Mouse (Mus musculus): ENCODE results near the gene Gpc6. TPM values are rescaled to one million over a fixed set of nuclear protein-coding genes. Genes with fewer than 3 reads are reported as not detected.

Gpc6 gene
- polyA plus RNA-seq, 1 experiment from 2014 or later: 31.8 TPM

GRCm38 (mm10) chr14:117904300-117904699 lies 979.2 kb downstream of the Gpc6 start:
- WGBS: 61% methylated on average over 9 of the region's 9 CpGs

DNA sequence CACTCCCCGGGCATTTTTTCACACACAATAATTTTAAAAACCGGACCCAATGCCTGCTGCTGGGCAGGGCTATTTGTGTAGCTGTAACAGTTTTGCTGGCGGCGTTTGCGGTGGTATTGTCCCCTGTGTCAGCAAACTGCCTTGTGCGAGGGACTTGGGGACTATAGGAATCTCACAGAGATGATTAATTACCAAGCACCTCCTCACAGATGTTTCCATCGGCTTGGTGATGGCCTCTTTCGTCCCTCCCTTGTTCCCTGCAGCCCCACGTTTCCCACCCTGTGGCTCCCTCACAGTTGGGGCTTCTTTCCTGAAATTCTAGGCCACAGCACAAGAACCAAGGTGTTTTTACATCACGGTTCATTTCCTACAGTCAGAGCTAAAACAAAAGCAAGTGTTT lies 980.6 kb downstream of the Gpc6 start:
- Histone ChIP-seq H3K9me3 (no peaks in the 10 kb centered on the region), H3K36me3 (no peaks in the 10 kb centered on the region), H3K27me3 (ENCODE audit: insufficient read depth, poor library complexity, severe bottlenecking) (peaks cover 60% of the 10 kb centered on the region), H3K4me3 (no peak overlapping the region; the same call in 1 of the 2 replicates), H3K4me1 (peaks cover 31% of the 10 kb centered on the region; the same call in 1 of the 2 replicates), H3K27ac (no peak overlapping the region)
- no peak for DNase-seq (ENCODE audit: low spot score)
- WGBS: 59% methylated on average over 10 of the region's 10 CpGs

More at GRCm38 (mm10) chr14:117904300-117904699, 979.2 kb downstream of the Gpc6 start:
- no peaks in the 10 kb centered on the region for H3K9me3 ChIP-seq
- peaks cover 52% of the 10 kb centered on the region for H3K27me3 ChIP-seq (ENCODE audit: insufficient read depth, poor library complexity, severe bottlenecking)
- H3K4me1 ChIP-seq: peaks cover 26% of the 10 kb centered on the region; the same call in 1 of the 2 replicates
- no peak overlapping the region for H3K27ac ChIP-seq
- no peaks in the 10 kb centered on the region for H3K36me3 ChIP-seq
- DNase-seq (ENCODE audit: low spot score): no peak
- no peak overlapping the region for H3K4me3 ChIP-seq

DNA sequence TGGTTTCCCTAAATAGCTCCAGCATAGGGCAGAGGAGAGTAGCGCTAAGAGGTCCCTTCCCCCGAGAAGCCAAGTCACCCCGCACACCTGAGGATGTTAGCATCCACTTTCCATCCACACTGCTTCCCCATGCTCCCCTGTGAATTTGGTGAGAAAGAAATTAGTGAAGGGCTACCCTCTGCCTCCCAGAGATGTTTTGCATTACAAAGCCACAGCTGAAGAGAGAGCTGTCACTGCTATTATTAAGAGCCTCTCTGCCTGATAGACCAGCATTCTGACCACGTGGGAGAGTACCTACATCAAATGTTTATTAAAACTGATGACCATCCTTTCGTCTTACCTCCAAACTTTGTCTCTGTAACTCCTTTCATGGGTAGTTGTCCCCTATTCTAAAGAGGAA lies 981.2 kb downstream of the Gpc6 start:
- Histone ChIP-seq H3K36me3 (no peaks in the 10 kb centered on the region), H3K9me3 (no peaks in the 10 kb centered on the region), H3K4me3 (no peak overlapping the region), H3K27ac (no peak overlapping the region), H3K27me3 (ENCODE audit: insufficient read depth, poor library complexity, severe bottlenecking) (peaks cover 63% of the 10 kb centered on the region), H3K4me1 (peaks cover 31% of the 10 kb centered on the region; the same call in 1 of the 2 replicates)
- 60% methylated on average over 5 of the region's 5 CpGs for WGBS
- DNase-seq (ENCODE audit: low spot score): no peak

GRCm38 (mm10) chr14:117908231-117908920 lies 983.3 kb downstream of the Gpc6 start:
- no peaks in the 10 kb centered on the region for H3K36me3 ChIP-seq
- H3K4me1 ChIP-seq: peaks cover 25% of the 10 kb centered on the region; the same call in 1 of the 2 replicates
- no peak for DNase-seq (ENCODE audit: low spot score)
- no peaks in the 10 kb centered on the region for H3K9me3 ChIP-seq
- no peak overlapping the region for H3K27ac ChIP-seq
- WGBS: 71% methylated on average over 8 of the region's 8 CpGs
- H3K4me3 ChIP-seq: no peak overlapping the region
- H3K27me3 ChIP-seq (ENCODE audit: insufficient read depth, poor library complexity, severe bottlenecking): peaks cover 55% of the 10 kb centered on the region

- Histone ChIP-seq H3K36me3 (no peaks in the 10 kb centered on the region), H3K27me3 (ENCODE audit: insufficient read depth, poor library complexity, severe bottlenecking) (peaks cover 54% of the 10 kb centered on the region), H3K27ac (no peak overlapping the region), H3K9me3 (no peaks in the 10 kb centered on the region), H3K4me1 (peaks cover 19% of the 10 kb centered on the region; the same call in 1 of the 2 replicates), H3K4me3 (no peak overlapping the region)
- DNase-seq (ENCODE audit: low spot score): no peak
- 76% methylated on average over 4 of the region's 4 CpGs for WGBS
Measured at GRCm38 (mm10) chr14:117909046-117909445, 983.9 kb downstream of the Gpc6 start.

- H3K4me1 ChIP-seq: peaks cover 15% of the 10 kb centered on the region; the same call in 1 of the 2 replicates
- no peaks in the 10 kb centered on the region for H3K36me3 ChIP-seq
- H3K27ac ChIP-seq: no peak overlapping the region
- WGBS: 19% methylated on average over 7 of the region's 7 CpGs
- H3K27me3 ChIP-seq (ENCODE audit: insufficient read depth, poor library complexity, severe bottlenecking): peaks cover 51% of the 10 kb centered on the region
- no peaks in the 10 kb centered on the region for H3K9me3 ChIP-seq
- no peak overlapping the region for H3K4me3 ChIP-seq
- no peak for DNase-seq (ENCODE audit: low spot score)
Measured at GRCm38 (mm10) chr14:117910323-117910722, 985.2 kb downstream of the Gpc6 start.

DNA sequence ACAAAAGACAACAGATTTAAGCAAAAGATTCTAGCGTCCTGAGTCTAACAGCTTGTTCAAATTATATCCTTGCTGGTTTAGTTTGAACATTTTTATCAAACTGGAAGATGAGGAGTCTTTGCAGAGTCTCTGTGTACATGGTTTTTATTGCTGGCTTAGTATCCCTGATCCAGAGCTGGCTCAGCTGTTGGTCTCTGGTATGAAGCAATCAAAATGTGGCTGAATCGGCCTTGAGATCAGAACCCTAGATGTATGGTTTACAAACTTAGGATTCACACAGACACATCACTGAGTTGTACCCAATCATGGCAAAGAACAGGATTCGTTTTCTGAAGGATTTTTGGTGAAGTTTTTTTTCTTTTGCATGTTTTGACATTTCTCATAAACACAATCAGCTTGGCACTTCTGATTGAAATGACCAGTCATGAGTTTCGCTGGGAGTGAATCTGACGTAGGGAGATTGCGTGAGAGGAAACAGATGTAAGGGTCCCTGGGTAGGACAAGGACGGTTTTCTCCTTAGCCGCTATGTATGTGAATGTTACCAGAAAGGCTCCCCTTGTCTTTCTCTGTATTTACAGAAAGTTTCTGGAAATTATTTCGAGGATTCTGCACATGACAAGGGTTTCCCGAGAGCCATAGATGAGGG lies 987.6 kb downstream of the Gpc6 start:
- 83% methylated on average over 10 of the region's 10 CpGs for WGBS

GRCm38 (mm10) chr14:117916577-117916976 lies 991.5 kb downstream of the Gpc6 start:
- Histone ChIP-seq H3K4me1 (no peaks in the 10 kb centered on the region), H3K27me3 (ENCODE audit: insufficient read depth, poor library complexity, severe bottlenecking) (peaks cover 22% of the 10 kb centered on the region; the same call in 1 of the 2 replicates), H3K27ac (no peak overlapping the region), H3K36me3 (no peaks in the 10 kb centered on the region), H3K4me3 (no peak overlapping the region), H3K9me3 (no peaks in the 10 kb centered on the region)
- no peak for DNase-seq (ENCODE audit: low spot score)
- WGBS: 80% methylated on average over 8 of the region's 8 CpGs

More for the DNA sequence above, 987.6 kb downstream of the Gpc6 start:
- no peaks in the 10 kb centered on the region for H3K36me3 ChIP-seq
- 0 out of 2 replicates have a peak, but pooled peaks cover 4% of the 10 kb centered on the region for H3K4me1 ChIP-seq
- no peaks in the 10 kb centered on the region for H3K9me3 ChIP-seq
- H3K4me3 ChIP-seq: no peak overlapping the region
- peaks cover 41% of the 10 kb centered on the region for H3K27me3 ChIP-seq (ENCODE audit: insufficient read depth, poor library complexity, severe bottlenecking)
- no peak for DNase-seq (ENCODE audit: low spot score)
- H3K27ac ChIP-seq: no peak overlapping the region

GRCm38 (mm10) chr14:117918724-117919123 lies 993.6 kb downstream of the Gpc6 start:
- Histone ChIP-seq H3K36me3 (no peaks in the 10 kb centered on the region), H3K27ac (no peak overlapping the region), H3K4me1 (no peaks in the 10 kb centered on the region), H3K9me3 (no peaks in the 10 kb centered on the region), H3K4me3 (no peak overlapping the region), H3K27me3 (ENCODE audit: insufficient read depth, poor library complexity, severe bottlenecking) (peaks cover 24% of the 10 kb centered on the region; the same call in 1 of the 2 replicates)
- no peak for DNase-seq (ENCODE audit: low spot score)
- 94% methylated on average over 10 of the region's 10 CpGs for WGBS

DNA sequence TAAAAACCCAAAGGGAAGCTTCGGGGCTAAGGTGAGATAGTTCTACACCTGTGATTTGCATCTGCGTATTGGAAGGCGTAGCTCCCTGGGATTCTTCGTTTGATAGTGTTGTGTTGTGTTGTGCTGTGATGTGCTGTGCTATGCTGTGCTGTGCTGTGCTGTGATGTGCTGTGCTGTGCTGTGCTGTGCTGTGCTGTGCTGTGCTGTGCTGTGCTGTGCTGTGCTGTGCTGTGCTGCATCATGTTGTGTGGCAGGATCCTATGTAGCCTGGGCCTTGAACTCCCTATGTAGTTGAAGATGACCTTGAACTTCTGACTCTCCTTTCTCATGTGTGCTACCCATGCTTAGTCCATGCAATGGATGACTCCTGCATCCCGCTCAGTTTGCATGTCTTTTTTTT lies 994.5 kb downstream of the Gpc6 start:
- H3K9me3 ChIP-seq: no peaks in the 10 kb centered on the region
- WGBS: 90% methylated on average over 5 of the region's 5 CpGs

GRCm38 (mm10) chr14:117921393-117922014 lies 996.4 kb downstream of the Gpc6 start:
- no peak for DNase-seq (ENCODE audit: low spot score)
- Histone ChIP-seq H3K9me3 (no peaks in the 10 kb centered on the region), H3K4me1 (no peaks in the 10 kb centered on the region), H3K4me3 (no peak overlapping the region), H3K27me3 (ENCODE audit: insufficient read depth, poor library complexity, severe bottlenecking) (peaks cover 31% of the 10 kb centered on the region), H3K36me3 (no peaks in the 10 kb centered on the region), H3K27ac (no peak overlapping the region)
- WGBS: 81% methylated on average over 18 of the region's 18 CpGs

More for the DNA sequence above, 994.5 kb downstream of the Gpc6 start:
- DNase-seq (ENCODE audit: low spot score): no peak
- H3K27ac ChIP-seq: no peak overlapping the region
- H3K36me3 ChIP-seq: no peaks in the 10 kb centered on the region
- H3K27me3 ChIP-seq (ENCODE audit: insufficient read depth, poor library complexity, severe bottlenecking): peaks cover 16% of the 10 kb centered on the region; the same call in 1 of the 2 replicates
- no peak overlapping the region for H3K4me3 ChIP-seq
- H3K4me1 ChIP-seq: no peaks in the 10 kb centered on the region

DNA sequence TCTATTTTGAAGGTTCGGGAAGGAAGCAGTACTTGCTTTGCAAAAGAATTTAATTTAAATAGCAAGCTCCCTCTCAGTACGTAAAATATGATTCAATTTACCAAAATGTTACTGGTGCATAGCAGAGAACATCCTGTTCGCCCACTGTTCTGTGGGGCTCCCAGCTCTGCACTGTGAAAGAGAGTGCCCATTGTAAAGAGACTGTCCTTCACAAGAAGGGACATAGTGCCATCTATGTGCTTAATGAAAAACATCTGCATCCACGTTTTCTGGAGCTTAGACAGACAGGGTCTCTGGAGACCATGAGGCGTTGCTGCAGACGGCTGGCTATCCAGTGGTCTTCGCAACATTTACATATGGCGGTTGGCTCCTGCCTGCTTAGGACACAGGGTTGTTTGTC lies 998.6 kb downstream of the Gpc6 start:
- no peaks in the 10 kb centered on the region for H3K36me3 ChIP-seq
- WGBS: 81% methylated on average over 8 of the region's 8 CpGs
- H3K4me1 ChIP-seq: no peaks in the 10 kb centered on the region
- no peaks in the 10 kb centered on the region for H3K9me3 ChIP-seq
- DNase-seq (ENCODE audit: low spot score): no peak
- H3K27me3 ChIP-seq (ENCODE audit: insufficient read depth, poor library complexity, severe bottlenecking): peaks cover 49% of the 10 kb centered on the region
- H3K4me3 ChIP-seq: no peak overlapping the region
- H3K27ac ChIP-seq: no peak overlapping the region

Data from heart, embryonic 10.5 days (tissue).